Mouse (Mus musculus) cerebellum, postnatal 4 days (tissue): ENCODE measurements at regions not wholly inside any gene's neighbourhood (a gene's known extent, or its start where the extent isn't known, plus 50 kb on each side); places are given as distances from the start of the nearest gene placed in this dataset.
A peak's percentile ranks its signal among the peaks of the same experiment; 100 is the strongest.

Source experiments
- DNase-seq, 2 experiments: peaks; one replicate each; pipeline ENCODE4 v3.0.0; 2022; ENCODE audit warnings: low spot score in 2 of 2, mixed read lengths in 1 of 2

GRCm38 (mm10) chr1:137571190-137571904 is 604.2 kb downstream of the Ptprc start:
- no peak for DNase-seq

GRCm38 (mm10) chr1:137567526-137567925 is 607.3 kb upstream of the Nr5a2 start:
- DNase-seq, result no peak

GRCm38 (mm10) chr1:137565573-137566048 is 605.4 kb upstream of the Nr5a2 start:
- no peak for DNase-seq

GRCm38 (mm10) chr1:137561686-137562085 is 601.4 kb upstream of the Nr5a2 start:
- no peak for DNase-seq

GRCm38 (mm10) chr1:137560389-137561268 is 600.4 kb upstream of the Nr5a2 start:
- DNase-seq, result no peak

- no peak for DNase-seq
Observed at GRCm38 (mm10) chr1:137549659-137550058, 589.4 kb upstream of the Nr5a2 start.

- no peak for DNase-seq
Observed at GRCm38 (mm10) chr1:137545666-137546065, 585.4 kb upstream of the Nr5a2 start.

- DNase-seq, result no peak
Observed at GRCm38 (mm10) chr1:137543828-137544227, 583.6 kb upstream of the Nr5a2 start.

GRCm38 (mm10) chr1:137541453-137541852 is 581.2 kb upstream of the Nr5a2 start:
- DNase-seq, result no peak

GRCm38 (mm10) chr1:137539424-137540116 is 579.3 kb upstream of the Nr5a2 start:
- DNase-seq, result no peak

- peak in 1 of 2 experiments; percentile 6 for DNase-seq
Observed at GRCm38 (mm10) chr1:137514750-137515149, 554.5 kb upstream of the Nr5a2 start.

- DNase-seq, result no peak
Observed at GRCm38 (mm10) chr1:137503704-137504422, 543.6 kb upstream of the Nr5a2 start.

- DNase-seq, result no peak
Observed at GRCm38 (mm10) chr1:137488226-137488625, 528.0 kb upstream of the Nr5a2 start.

GRCm38 (mm10) chr1:137478459-137478858 is 518.2 kb upstream of the Nr5a2 start:
- DNase-seq, result no peak

- no peak for DNase-seq
Observed at GRCm38 (mm10) chr1:137477239-137477638, 517.0 kb upstream of the Nr5a2 start.

GRCm38 (mm10) chr1:137474858-137475257 is 514.6 kb upstream of the Nr5a2 start:
- DNase-seq, result no peak

- DNase-seq, result no peak
Observed at GRCm38 (mm10) chr1:137473800-137474685, 513.8 kb upstream of the Nr5a2 start.

- DNase-seq, result no peak
Observed at GRCm38 (mm10) chr1:137464971-137465370, 504.7 kb upstream of the Nr5a2 start.

GRCm38 (mm10) chr1:137461189-137461588 is 500.9 kb upstream of the Nr5a2 start:
- DNase-seq, result no peak

- peak in 1 of 2 experiments; percentile 26 for DNase-seq
Observed at GRCm38 (mm10) chr1:137453446-137454208, 493.4 kb upstream of the Nr5a2 start.
